Comparison of ENCODE assay signal across 9 mouse cellular contexts in the genomic region with DNA sequence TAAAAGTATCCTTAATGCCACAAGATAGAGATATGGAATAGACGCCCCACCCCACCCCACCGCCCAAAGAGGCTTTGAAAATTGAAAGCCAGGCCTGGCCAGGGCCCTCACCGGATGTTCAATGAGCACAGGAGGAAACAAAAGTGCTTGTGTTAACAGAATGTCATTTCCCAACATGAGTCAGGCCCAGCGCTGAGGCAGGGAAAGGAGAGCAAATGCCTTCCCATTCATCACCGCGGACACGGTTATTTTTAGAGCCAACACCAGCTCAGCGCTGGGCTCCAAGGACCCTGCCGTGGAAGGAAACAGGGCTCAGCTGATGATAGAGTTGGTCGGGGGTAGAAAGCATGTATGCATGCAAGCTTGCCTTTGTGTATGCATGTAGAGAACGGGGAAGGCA. TPM values are rescaled to one million over a fixed set of nuclear protein-coding genes. Genes with fewer than 3 reads are reported as not detected.
DNase-seq lines count a peak whose midpoint lies in the region; ATAC-seq and TF ChIP-seq lines count a peak whose summit lies in the region.
"Had no signal": no experiment of that assay in that cellular context is flagged by ENCODE, and none has a peak within 500 bp of the region (broad histone marks: within the 10 kb centered on the region; RNA-seq: fewer than 3 reads in every experiment).

No protein-coding gene starts in this region.

- H3K4me1 ChIP-seq in heart, postnatal 0 days (ENCODE audit: control insufficient read depth, insufficient read depth): peaks cover 61% of the 10 kb centered on the region
- peaks cover 11% of the 10 kb centered on the region; the same call in 1 of the 2 replicates for H3K4me1 ChIP-seq in kidney, postnatal 0 days (replicated peaks; ENCODE audit: insufficient read depth, low read length)
- H3K4me1 ChIP-seq in midbrain, embryonic 10.5 days: peaks cover 9% of the 10 kb centered on the region

- WGBS in heart, postnatal 0 days: 5% methylated on average over 11 of the region's 11 CpGs
- WGBS in kidney, postnatal 0 days: 44% methylated on average over 11 of the region's 11 CpGs
- WGBS in midbrain, embryonic 10.5 days: 79% methylated on average over 11 of the region's 11 CpGs

- DNase-seq in right cerebral cortex, adult 18-20 months: peak; percentile 21
- DNase-seq in right cerebral cortex, postnatal 36 days (ENCODE audit: low spot score in 2 of 2): no peak
- DNase-seq in brain, adult 2 months (ENCODE audit: low read depth, low spot score): peak; percentile 51
- peak; percentile 83 for DNase-seq in heart, postnatal 0 days (ENCODE audit: low spot score)
- DNase-seq in kidney, postnatal 0 days (ENCODE audit: low spot score): peak; percentile 64
- no peak for DNase-seq in midbrain, embryonic 10.5 days (ENCODE audit: low spot score)
- no peak for DNase-seq in cerebellum, postnatal 36 days

- TF ChIP-seq CTCF in heart, postnatal 0 days (IDR thresholded peaks at IDR 0.05; ENCODE audit: low read depth): no peak
- TF ChIP-seq CTCF in kidney, postnatal 0 days (IDR thresholded peaks at IDR 0.05; ENCODE audit: low read depth): no peak

- H3K9ac ChIP-seq in heart, postnatal 0 days (replicated peaks; ENCODE audit: low read depth, low read length): no peak overlapping the region
- H3K9ac ChIP-seq in kidney, postnatal 0 days (ENCODE audit: low read depth, low read length): no peak overlapping the region

- H3K4me2 ChIP-seq in heart, postnatal 0 days (ENCODE audit: low read depth, low read length): no peak overlapping the region; the same call in 1 of the 2 replicates
- H3K4me2 ChIP-seq in kidney, postnatal 0 days (ENCODE audit: low read length): no peak overlapping the region

- TF ChIP-seq EP300 in heart, postnatal 0 days (IDR thresholded peaks at IDR 0.05; ENCODE audit: low read depth): no peak; the same call in 1 of the 2 replicates

- H3K9me3 ChIP-seq in heart, postnatal 0 days (replicated peaks; ENCODE audit: control insufficient read depth, low read length): no peaks in the 10 kb centered on the region
- H3K9me3 ChIP-seq in kidney, postnatal 0 days (replicated peaks; ENCODE audit: low read length): no peaks in the 10 kb centered on the region
- no peaks in the 10 kb centered on the region for H3K9me3 ChIP-seq in midbrain, embryonic 10.5 days (replicated peaks)

- H3K36me3 ChIP-seq in heart, postnatal 0 days (replicated peaks; ENCODE audit: control insufficient read depth, insufficient read depth, low read length): no peaks in the 10 kb centered on the region
- no peaks in the 10 kb centered on the region for H3K36me3 ChIP-seq in kidney, postnatal 0 days (ENCODE audit: insufficient read depth, low read length)
- H3K36me3 ChIP-seq in midbrain, embryonic 10.5 days: no peaks in the 10 kb centered on the region

- peak overlapping the region; percentile 91 for H3K27ac ChIP-seq in heart, postnatal 0 days (ENCODE audit: low read depth)
- H3K27ac ChIP-seq in kidney, postnatal 0 days: peak overlapping the region; percentile 26; the same call in 1 of the 2 replicates
- H3K27ac ChIP-seq in midbrain, embryonic 10.5 days (replicated peaks): no peak overlapping the region

- peak; percentile 49 for ATAC-seq in heart, postnatal 0 days (ENCODE audit: insufficient read depth, low read depth)
- ATAC-seq in kidney, postnatal 0 days (replicated peaks; ENCODE audit: low FRiP score, low read depth): no peak
- 0 out of 2 replicates have a peak, but pooled peaks have one; percentile 46 for ATAC-seq in megakaryocyte progenitor cell, adult 5-6 weeks (replicated peaks; ENCODE audit: poor library complexity)
- ATAC-seq: Patski had no signal

- no peak overlapping the region for H3K4me3 ChIP-seq in heart, postnatal 0 days (ENCODE audit: low read depth, low read length)
- H3K4me3 ChIP-seq in kidney, postnatal 0 days (replicated peaks; ENCODE audit: low read depth, low read length): no peak overlapping the region
- H3K4me3 ChIP-seq in midbrain, embryonic 10.5 days: no peak overlapping the region

- no peaks in the 10 kb centered on the region for H3K27me3 ChIP-seq in heart, postnatal 0 days (ENCODE audit: control insufficient read depth, insufficient read depth, low read length)
- H3K27me3 ChIP-seq in kidney, postnatal 0 days (ENCODE audit: insufficient read depth, low read length): no peaks in the 10 kb centered on the region
- no peaks in the 10 kb centered on the region for H3K27me3 ChIP-seq in midbrain, embryonic 10.5 days (ENCODE audit: low read depth, poor library complexity, severe bottlenecking)
- H3K27me3 ChIP-seq: Patski had no signal

RNA-seq across cellular contexts. Expression of a gene that starts 40.4 kb away (rescaled TPM):
- 218 and 225 TPM in 2 replicates for total RNA-seq in heart, postnatal 0 days (2014; rRNA removed; ENCODE audit: low replicate concordance)
- 31.5 and 32.8 TPM in 2 replicates for polyA plus RNA-seq in heart, postnatal 0 days (2015; fragmentation: Nextera tagmentation; extraction: Ambion mirVana)
- 12.5 and 14.5 TPM in 2 replicates for polyA plus RNA-seq in kidney, postnatal 0 days (2015; fragmentation: Nextera tagmentation; extraction: Ambion mirVana)
- 25.8 and 29.4 TPM in 2 replicates for total RNA-seq in megakaryocyte progenitor cell, adult 5-6 weeks (2015)
- 8.8 and 10.0 TPM in 2 replicates for total RNA-seq in megakaryocyte progenitor cell, adult 5-6 weeks (2017)
- polyA plus RNA-seq in midbrain, embryonic 10.5 days (2016; fragmentation: Nextera tagmentation; extraction: Ambion mirVana): 9.0 and 9.2 TPM in 2 replicates

Comparison
In these comparisons a context has a peak if more than half of its experiments do, and no peak if none do; other contexts are left out.
1. DNase-seq: peak in right cerebral cortex, adult 18-20 months (single experiment), brain, adult 2 months (single experiment), heart, postnatal 0 days (single experiment) and kidney, postnatal 0 days (single experiment); none in right cerebral cortex, postnatal 36 days (0 of 2), midbrain, embryonic 10.5 days (single experiment) and cerebellum, postnatal 36 days (0 of 2).